Mouse (Mus musculus): Measurements from ENCODE around the gene Vkorc1.

DNA sequence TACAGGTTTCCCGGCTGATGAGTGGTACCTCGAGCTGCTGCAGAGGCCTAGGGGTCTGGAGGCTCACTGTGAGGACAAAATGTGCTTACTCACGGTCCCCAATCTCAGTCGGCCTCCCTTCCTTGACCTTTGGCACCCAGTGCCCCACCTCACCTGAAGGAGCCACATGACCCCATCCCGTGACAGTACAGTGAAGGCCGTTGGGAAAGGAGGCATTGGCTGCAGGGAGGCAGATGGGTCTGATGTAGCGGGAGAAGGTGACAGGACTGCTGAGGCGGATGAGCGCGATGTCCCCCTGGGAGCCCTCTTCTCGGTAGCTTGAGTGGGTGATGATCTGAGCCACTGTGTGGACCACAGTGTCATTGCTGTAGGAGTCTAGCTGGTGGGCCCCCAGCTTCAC lies 31.4 kb upstream of the Vkorc1 start:
- TF ChIP-seq POLR2A (IDR thresholded peaks at IDR 0.05; ENCODE audit: low read depth, low read length): peak; percentile 88
- no peak for TF ChIP-seq CTCF (conservative IDR thresholded peaks at IDR 0.05; ENCODE audit: insufficient read depth, insufficient read length, low read depth, low read length)

Measured in kidney, adult 2 months (tissue).